Mouse (Mus musculus): ENCODE results near the gene Foxa3.

- TF ChIP-seq EP300 (IDR thresholded peaks at IDR 0.05; ENCODE audit: insufficient read depth, low read depth, low read length) (peak; percentile 97), POLR2A (IDR thresholded peaks at IDR 0.05; ENCODE audit: insufficient read depth, low read depth, low read length) (no peak), CTCF (IDR thresholded peaks at IDR 0.05) (peak; percentile 99)
Observed at GRCm38 (mm10) chr7:19006476-19006875, 16.9 kb downstream of the Foxa3 start.
